Mouse (Mus musculus) cerebellum, adult 2 months (tissue): ENCODE data around the gene Immp2l.

Source experiments
- CTCF ChIP-seq: fragments of 200-500 bp; IDR thresholded peaks from 2 replicates; pipeline ENCODE4 v1.5.1; 2011; ENCODE audit warnings: low read depth, mild to moderate bottlenecking, control low read depth, low read length, moderate library complexity, borderline replicate concordance; ENCODE audit not compliant: insufficient read depth
- POLR2A ChIP-seq: fragments of 200-500 bp; IDR thresholded peaks from 2 replicates; pipeline ENCODE4 v1.6.1; 2011; ENCODE audit warnings: low read length, control low read depth, borderline replicate concordance; ENCODE audit not compliant: insufficient read depth

GRCm38 (mm10) chr12:41167802-41168201 lies 143.9 kb downstream of the Immp2l start:
- no peak for TF ChIP-seq POLR2A
- no peak for TF ChIP-seq CTCF
